Mouse (Mus musculus): ENCODE data around the gene Hist1h1c.

GRCm38 (mm10) chr13:23745381-23746161 is 7.0 kb downstream of the Hist1h1c start, which contains the start of gene Hist1h3c:
- TF ChIP-seq POLR2A (IDR thresholded peaks at IDR 0.05; ENCODE audit: extremely low read depth, insufficient read depth, low read length) (no peak), CTCF (IDR thresholded peaks at IDR 0.05; ENCODE audit: extremely low read depth, insufficient read depth, low read length) (no peak)
